Comparison of ENCODE assay signal across 8 mouse cellular contexts in genomic region chr4:120887381-120888112, GRCm38 (mm10). TPM values are rescaled to one million over a fixed set of nuclear protein-coding genes. Genes with fewer than 3 reads are reported as not detected.
DNase-seq lines count a peak whose midpoint lies in the region; ATAC-seq lines count a peak whose summit lies in the region.
"Had no signal": no experiment of that assay in that cellular context is flagged by ENCODE, and none has a peak within 500 bp of the region (broad histone marks: within the 10 kb centered on the region; RNA-seq: fewer than 3 reads in every experiment).

No protein-coding gene starts in this region.

- WGBS in limb, embryonic 11.5 days = 21% methylated on average over 8 of the region's 8 CpGs
- WGBS in neural tube, embryonic 14.5 days = 28% methylated on average over 8 of the region's 8 CpGs

- peaks cover 7% of the 10 kb centered on the region for H3K4me1 ChIP-seq in limb, embryonic 11.5 days (ENCODE audit: control insufficient read depth, insufficient read depth, low read length)
- H3K4me1 ChIP-seq in neural tube, embryonic 14.5 days (ENCODE audit: control insufficient read depth, insufficient read depth, low read length) = peaks cover under 1% of the 10 kb centered on the region

- H3K27me3 ChIP-seq in limb, embryonic 11.5 days (ENCODE audit: control insufficient read depth, insufficient read depth, low read length) = no peaks in the 10 kb centered on the region
- no peaks in the 10 kb centered on the region for H3K27me3 ChIP-seq in neural tube, embryonic 14.5 days (ENCODE audit: control insufficient read depth, insufficient read depth, low read length)

- peak; percentile 56 for DNase-seq in ovary, postnatal 14 days (ENCODE audit: low spot score)
- DNase-seq in ovary, adult 18-20 months (ENCODE audit: low spot score) = no peak
- DNase-seq in R1 (ENCODE audit: low read depth, low spot score) = peak; percentile 46
- DNase-seq in cerebellum, adult 9-10 months = peak; percentile 89
- DNase-seq in heart, postnatal 10 days = peak; percentile 43 to 61
- peak; percentile 77 for DNase-seq in limb, embryonic 11.5 days (ENCODE audit: low spot score)

- H3K4me2 ChIP-seq in limb, embryonic 11.5 days (ENCODE audit: low read depth, severe bottlenecking) = no peak overlapping the region
- H3K4me2 ChIP-seq in neural tube, embryonic 14.5 days (ENCODE audit: low read depth, low read length) = no peak overlapping the region

- H3K27ac ChIP-seq in limb, embryonic 11.5 days (replicated peaks; ENCODE audit: low read depth, low read length) = no peak overlapping the region
- H3K27ac ChIP-seq in neural tube, embryonic 14.5 days (ENCODE audit: low read depth, low read length) = no peak overlapping the region

- H3K9me3 ChIP-seq in limb, embryonic 11.5 days (ENCODE audit: control insufficient read depth, low read length) = no peaks in the 10 kb centered on the region
- H3K9me3 ChIP-seq in neural tube, embryonic 14.5 days (ENCODE audit: control insufficient read depth, low read length) = no peaks in the 10 kb centered on the region

- intact Hi-C loops in heart, postnatal 10 days (cut with DNase I) = loop anchor here (1.0 to 5.0 kb wide), 4 partner anchors 36 to 298 kb away; no protein-coding TSS in a partner anchor

- no peaks in the 10 kb centered on the region for H3K36me3 ChIP-seq in limb, embryonic 11.5 days (ENCODE audit: control insufficient read depth, insufficient read depth, low read length)
- H3K36me3 ChIP-seq in neural tube, embryonic 14.5 days (ENCODE audit: control insufficient read depth, insufficient read depth, low read length) = no peaks in the 10 kb centered on the region

- no peak for ATAC-seq in limb, embryonic 11.5 days (ENCODE audit: insufficient number of reproducible peaks, low FRiP score, low TSS enrichment, low read depth)
- ATAC-seq in neural tube, embryonic 14.5 days (ENCODE audit: low read depth) = peak; percentile 39; the same call in 1 of the 2 replicates

- H3K9ac ChIP-seq in limb, embryonic 11.5 days (ENCODE audit: low read length) = no peak overlapping the region
- no peak overlapping the region for H3K9ac ChIP-seq in neural tube, embryonic 14.5 days (replicated peaks; ENCODE audit: low read depth, low read length)

- no peak overlapping the region for H3K4me3 ChIP-seq in limb, embryonic 11.5 days (ENCODE audit: low read depth, low read length)
- no peak overlapping the region for H3K4me3 ChIP-seq in neural tube, embryonic 14.5 days (ENCODE audit: low read depth, low read length)
- H3K4me3 ChIP-seq: myocyte had no signal

RNA-seq across cellular contexts. Expression of gene Rims3, which starts 32.9 kb away (rescaled TPM):
- under 1 TPM; 0.10 to 0.17 TPM for total RNA-seq in heart, postnatal 10 days (2021)
- 0.34 and 0.51 TPM in 2 replicates for polyA plus RNA-seq in limb, embryonic 11.5 days (2014; fragmentation: Nextera tagmentation; extraction: Ambion mirVana)
- 18.8 and 24.0 TPM in 2 replicates for polyA plus RNA-seq in neural tube, embryonic 14.5 days (2014; fragmentation: Nextera tagmentation; extraction: Ambion mirVana)

RNA-seq across cellular contexts. Expression of gene Exo5, which starts 37.3 kb away (rescaled TPM):
- 1 to 10 TPM; 4.2 to 5.4 TPM for total RNA-seq in heart, postnatal 10 days (2021)
- 34.4 and 37.5 TPM in 2 replicates for polyA plus RNA-seq in limb, embryonic 11.5 days (2014; fragmentation: Nextera tagmentation; extraction: Ambion mirVana)
- polyA plus RNA-seq in neural tube, embryonic 14.5 days (2014; fragmentation: Nextera tagmentation; extraction: Ambion mirVana) = 26.0 and 27.2 TPM in 2 replicates

RNA-seq across cellular contexts. Expression of gene Nfyc, which starts 56.2 kb away (rescaled TPM):
- total RNA-seq in heart, postnatal 10 days (2021) = 10 to 100 TPM; 75.4 to 78.0 TPM
- polyA plus RNA-seq in limb, embryonic 11.5 days (2014; fragmentation: Nextera tagmentation; extraction: Ambion mirVana) = 130 and 133 TPM in 2 replicates
- polyA plus RNA-seq in neural tube, embryonic 14.5 days (2014; fragmentation: Nextera tagmentation; extraction: Ambion mirVana) = 99.3 and 106 TPM in 2 replicates

Comparison
In these comparisons a context has a peak if more than half of its experiments do, and no peak if none do; other contexts are left out.
1. RNA of gene Rims3, which starts 32.9 kb away (polyA plus RNA-seq): 18.8 to 24.0 TPM in neural tube, embryonic 14.5 days; 0.34 to 0.51 TPM in limb, embryonic 11.5 days; every median in the first group is over 10 times any median in the second.